Mouse (Mus musculus) cortical plate, adult 2 months (tissue): ENCODE data around the gene Eomes.

Source experiments
- CTCF ChIP-seq: fragments of 200-500 bp; IDR thresholded peaks from 2 replicates; pipeline ENCODE4 v1.5.1; 2011; ENCODE audit warnings: mild to moderate bottlenecking, control low read depth, low read length; ENCODE audit not compliant: insufficient read depth; ENCODE audit errors: extremely low read depth
- POLR2A ChIP-seq: fragments of 200-500 bp; IDR thresholded peaks from 2 replicates; pipeline ENCODE4 v1.6.1; 2011; ENCODE audit warnings: mild to moderate bottlenecking, low read length, control low read depth; ENCODE audit not compliant: insufficient read depth; ENCODE audit errors: extremely low read depth

DNA sequence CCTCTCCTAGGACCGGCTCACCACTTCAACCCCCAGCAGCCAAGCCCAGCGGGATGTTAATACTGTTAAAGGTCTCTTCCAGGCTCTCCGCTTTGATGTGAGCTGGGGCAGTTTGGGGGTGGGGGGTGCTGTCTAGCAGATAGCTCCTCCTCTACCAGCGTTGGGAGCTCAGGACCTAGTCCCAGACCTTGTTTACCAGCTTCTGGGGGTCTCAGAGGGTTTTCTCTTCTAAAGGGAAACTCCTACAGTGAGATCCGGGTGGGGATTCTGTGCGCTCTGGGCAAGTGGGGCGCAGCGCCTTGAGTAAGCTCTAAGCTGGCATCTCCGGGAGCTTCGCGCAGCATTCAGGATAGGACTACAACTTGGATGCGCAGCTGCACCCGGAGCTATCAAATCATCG, 9.7 kb upstream of the Eomes start:
- no peak for TF ChIP-seq CTCF
- no peak for TF ChIP-seq POLR2A
